Mouse (Mus musculus): Measurements from ENCODE around the gene Glrx5. TPM values are rescaled to one million over a fixed set of nuclear protein-coding genes. Genes with fewer than 3 reads are reported as not detected.

Glrx5 gene
- total RNA-seq, 1 experiment from 2014 or later, result 26.5 TPM

DNA sequence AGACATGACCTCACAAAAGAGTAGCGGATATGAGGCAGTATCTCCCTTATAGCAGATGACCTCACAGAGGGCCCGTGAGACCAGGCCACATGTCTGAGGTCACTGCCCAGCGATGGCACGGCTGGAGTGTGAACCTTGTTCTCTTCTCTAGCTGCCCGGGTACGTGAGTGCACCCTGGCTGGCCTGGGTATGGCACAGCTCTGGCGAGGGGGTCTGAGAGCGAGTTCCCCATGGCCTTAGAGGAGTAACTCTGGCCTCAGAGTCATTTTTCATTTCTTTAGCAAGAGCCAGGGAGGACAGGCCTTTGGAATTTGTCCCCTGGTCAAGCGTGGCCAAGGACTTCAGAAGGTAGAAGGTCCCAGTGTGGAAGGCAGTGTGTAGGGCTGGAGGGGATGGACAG, 12.3 kb downstream of the Glrx5 start:
- no peak for ATAC-seq (replicated peaks in 1 of 2; ENCODE audit: insufficient read depth in 1 of 2, low FRiP score in 2 of 2, low TSS enrichment in 1 of 2, low read depth in 1 of 2, poor library complexity in 2 of 2, severe bottlenecking in 2 of 2)

DNA sequence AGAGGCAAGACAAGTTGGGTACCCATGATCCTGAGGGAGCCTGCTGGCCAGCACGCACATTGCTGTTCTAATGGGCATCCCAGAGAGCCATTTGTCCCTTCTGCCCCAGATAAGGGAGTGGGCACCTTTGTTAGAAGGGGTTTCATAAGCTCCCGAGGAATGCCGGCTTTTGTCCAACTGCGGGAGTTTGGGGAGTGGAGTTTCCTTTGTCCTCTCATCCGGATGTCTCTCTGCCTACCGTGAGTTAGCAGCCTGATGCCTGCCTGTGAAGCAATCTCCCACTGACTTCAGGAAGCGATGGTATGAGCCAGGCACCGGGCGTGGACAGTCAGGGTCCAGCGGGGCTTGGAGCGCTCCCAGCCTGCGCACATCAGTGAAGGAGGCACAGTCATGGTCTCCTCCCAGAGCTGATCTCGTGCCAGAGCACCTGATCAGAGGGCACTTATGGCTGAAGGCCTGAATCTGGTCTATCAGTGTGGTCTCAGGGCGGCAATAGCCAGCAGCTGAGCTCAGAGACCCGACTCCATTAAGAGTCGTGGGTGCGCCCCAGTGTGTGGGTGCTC, 15.9 kb downstream of the Glrx5 start:
- no peak for ATAC-seq (replicated peaks in 1 of 2; ENCODE audit: insufficient read depth in 1 of 2, low FRiP score in 2 of 2, low TSS enrichment in 1 of 2, low read depth in 1 of 2, poor library complexity in 2 of 2, severe bottlenecking in 2 of 2)

DNA sequence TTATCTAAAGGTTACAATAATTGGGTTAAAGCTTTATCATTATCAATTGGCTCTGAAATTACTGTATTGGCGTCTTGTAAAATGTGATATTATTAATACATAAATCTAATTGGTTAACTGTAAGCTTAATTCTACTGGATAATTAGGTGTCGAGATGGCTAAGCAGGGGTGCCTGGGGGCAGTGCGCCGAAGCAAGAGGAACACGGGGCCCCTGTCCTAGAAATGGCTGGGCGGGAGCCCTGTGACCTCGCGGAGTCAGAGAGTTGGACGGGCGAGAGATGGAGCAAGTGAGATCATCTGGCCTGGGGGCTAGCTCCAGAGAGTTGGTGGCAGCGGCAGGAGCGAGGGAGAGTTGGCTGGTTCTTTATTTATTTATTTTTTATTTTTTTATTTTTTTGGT, 17.3 kb downstream of the Glrx5 start:
- ATAC-seq (replicated peaks in 1 of 2; ENCODE audit: insufficient read depth in 1 of 2, low FRiP score in 2 of 2, low TSS enrichment in 1 of 2, low read depth in 1 of 2, poor library complexity in 2 of 2, severe bottlenecking in 2 of 2), result no peak

DNA sequence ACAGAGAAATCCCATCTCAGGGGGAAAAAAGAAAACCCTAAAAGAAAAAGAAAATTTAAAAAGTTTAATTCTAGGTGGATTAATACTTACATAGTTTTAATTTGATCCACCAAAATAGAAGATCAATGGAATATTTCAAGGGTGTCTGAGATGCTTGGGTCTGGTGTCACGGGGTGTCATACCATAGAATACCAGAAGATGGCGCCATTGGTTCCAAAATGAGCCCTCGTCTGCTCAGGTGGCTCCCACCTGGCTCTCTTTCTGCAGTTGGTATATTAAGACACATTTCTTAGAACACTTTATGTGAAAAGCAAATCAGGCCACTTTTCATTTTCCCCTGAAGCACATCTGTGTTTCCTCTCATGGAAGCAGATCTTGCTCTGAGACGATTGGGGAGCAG, 18.4 kb downstream of the Glrx5 start:
- peak; percentile 56 to 68; a peak in 3 of 4 replicates for ATAC-seq (replicated peaks in 1 of 2; ENCODE audit: insufficient read depth in 1 of 2, low FRiP score in 2 of 2, low TSS enrichment in 1 of 2, low read depth in 1 of 2, poor library complexity in 2 of 2, severe bottlenecking in 2 of 2)

DNA sequence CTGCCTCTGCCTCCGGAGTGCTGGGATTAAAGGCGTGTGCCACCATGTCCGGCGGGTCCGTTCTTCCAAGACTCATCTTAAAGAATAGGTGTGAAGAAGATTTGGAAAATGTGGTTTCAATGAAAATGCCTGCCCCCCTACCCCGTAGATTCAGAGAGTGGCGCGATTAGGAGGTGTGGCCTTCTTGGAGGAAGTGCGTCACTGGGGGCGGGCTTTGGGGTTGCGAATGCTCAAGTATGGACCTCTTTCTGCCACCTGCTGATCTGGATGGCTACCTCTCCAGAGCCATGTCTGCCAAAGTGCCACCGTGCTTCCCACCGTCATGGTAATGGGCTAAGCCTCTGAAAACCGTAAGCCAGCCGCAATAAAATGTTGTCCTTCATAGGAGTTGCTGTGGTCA, 21.6 kb downstream of the Glrx5 start:
- no peak for ATAC-seq (replicated peaks in 1 of 2; ENCODE audit: insufficient read depth in 1 of 2, low FRiP score in 2 of 2, low TSS enrichment in 1 of 2, low read depth in 1 of 2, poor library complexity in 2 of 2, severe bottlenecking in 2 of 2)

DNA sequence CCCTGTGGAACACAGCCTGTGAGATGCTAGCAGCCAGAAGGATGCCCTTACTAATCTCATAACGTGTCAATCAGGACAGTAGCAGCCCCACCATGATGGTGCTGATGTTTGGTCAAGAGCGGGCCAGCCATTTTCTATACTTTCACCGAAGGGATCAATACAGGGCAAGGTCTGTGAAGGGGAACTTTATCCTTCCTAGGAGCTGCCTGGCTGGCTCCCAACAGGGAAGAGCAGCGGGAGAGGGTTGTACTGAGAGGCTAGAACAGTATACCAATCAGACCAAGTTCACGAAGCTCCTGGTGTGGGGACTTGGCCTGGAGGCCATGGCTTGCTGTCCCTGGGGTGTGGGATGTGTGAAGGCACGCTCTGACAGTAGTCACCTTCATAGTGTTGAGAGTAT, 22.8 kb downstream of the Glrx5 start:
- ATAC-seq (replicated peaks in 1 of 2; ENCODE audit: insufficient read depth in 1 of 2, low FRiP score in 2 of 2, low TSS enrichment in 1 of 2, low read depth in 1 of 2, poor library complexity in 2 of 2, severe bottlenecking in 2 of 2), result no peak

DNA sequence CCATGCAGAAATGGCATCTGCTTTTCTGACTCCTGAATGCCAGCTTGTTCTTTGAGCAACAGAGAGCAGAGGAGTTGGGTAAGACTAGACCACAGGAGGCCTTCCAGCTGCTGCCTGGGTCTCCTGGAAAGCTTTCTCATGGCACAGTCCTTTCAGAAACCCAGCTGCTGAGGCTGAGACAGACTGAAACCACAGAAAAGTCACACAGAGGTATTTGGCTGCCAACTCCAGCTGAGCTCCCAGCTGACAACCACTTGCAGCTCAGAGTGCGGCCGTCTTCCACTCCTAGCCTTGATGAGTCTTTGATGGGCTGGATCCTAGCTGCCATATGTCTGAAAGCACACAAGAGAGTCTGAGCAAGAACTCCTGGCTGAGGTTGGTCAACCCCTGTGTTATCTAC, 27.5 kb downstream of the Glrx5 start:
- ATAC-seq (replicated peaks in 1 of 2; ENCODE audit: insufficient read depth in 1 of 2, low FRiP score in 2 of 2, low TSS enrichment in 1 of 2, low read depth in 1 of 2, poor library complexity in 2 of 2, severe bottlenecking in 2 of 2), result no peak

DNA sequence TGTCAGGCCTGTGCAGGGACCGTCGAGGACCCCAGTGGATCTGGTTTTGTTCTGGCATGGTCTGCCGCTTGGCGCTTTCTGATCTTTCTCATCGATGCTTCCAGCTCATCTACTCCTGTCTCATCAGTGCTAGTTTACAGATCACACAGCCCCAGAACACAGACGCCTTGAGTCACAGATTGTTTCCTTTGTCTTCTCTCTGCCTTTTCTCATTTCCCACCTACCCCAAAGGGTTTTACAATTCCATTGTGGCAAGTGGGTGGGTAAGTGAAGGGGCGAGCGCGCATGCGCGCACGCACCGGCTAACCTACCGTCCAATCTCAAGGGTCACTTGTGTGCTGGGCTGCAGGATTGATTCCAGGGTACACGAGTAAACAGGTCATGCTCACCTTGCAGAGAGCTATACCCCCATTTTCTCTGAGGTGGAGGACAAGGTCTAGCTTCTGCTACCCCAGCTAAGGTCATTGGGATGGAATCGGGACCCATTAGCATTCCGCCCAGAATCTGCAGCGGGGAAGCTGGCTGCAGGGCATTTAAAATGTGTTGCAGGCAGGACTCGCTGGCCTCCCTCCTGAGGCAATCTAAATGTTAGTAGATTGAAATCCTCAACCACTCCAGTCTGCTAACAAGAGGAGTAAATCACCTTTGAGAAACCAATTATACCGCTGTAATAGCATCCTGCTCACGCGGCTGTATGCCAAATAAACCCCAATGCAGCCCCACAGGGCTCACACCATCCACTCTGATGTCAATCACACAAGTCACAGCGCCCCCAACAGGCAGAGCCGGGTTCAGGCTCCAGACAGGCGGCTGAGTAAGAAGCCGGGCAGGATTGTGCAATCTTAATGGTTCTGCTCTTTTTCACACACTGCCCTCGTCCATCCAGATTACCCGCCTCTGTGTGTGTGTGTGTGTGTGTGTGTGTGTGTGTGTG, 31.0 kb downstream of the Glrx5 start:
- no peak for ATAC-seq (replicated peaks in 1 of 2; ENCODE audit: insufficient read depth in 1 of 2, low FRiP score in 2 of 2, low TSS enrichment in 1 of 2, low read depth in 1 of 2, poor library complexity in 2 of 2, severe bottlenecking in 2 of 2)

DNA sequence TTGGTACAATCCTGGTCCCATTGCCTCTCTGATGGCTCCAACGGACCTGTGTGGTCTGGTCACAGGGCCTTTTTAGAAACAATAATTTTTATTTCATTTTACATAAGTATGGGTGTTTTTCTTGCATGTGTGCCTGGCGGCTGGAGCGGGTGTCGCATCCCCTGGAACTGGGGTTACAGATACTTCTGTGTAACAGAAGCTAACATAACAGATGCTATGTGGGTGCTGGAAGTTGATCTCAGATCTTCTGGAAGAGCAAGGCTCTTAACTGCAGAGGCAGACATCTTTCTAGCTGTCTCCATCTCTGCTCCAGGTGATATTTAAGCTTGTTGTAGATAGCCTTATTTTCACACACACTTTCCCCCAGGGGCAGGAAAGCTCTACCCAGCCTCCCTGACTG, 31.7 kb downstream of the Glrx5 start:
- no peak for ATAC-seq (replicated peaks in 1 of 2; ENCODE audit: insufficient read depth in 1 of 2, low FRiP score in 2 of 2, low TSS enrichment in 1 of 2, low read depth in 1 of 2, poor library complexity in 2 of 2, severe bottlenecking in 2 of 2)

DNA sequence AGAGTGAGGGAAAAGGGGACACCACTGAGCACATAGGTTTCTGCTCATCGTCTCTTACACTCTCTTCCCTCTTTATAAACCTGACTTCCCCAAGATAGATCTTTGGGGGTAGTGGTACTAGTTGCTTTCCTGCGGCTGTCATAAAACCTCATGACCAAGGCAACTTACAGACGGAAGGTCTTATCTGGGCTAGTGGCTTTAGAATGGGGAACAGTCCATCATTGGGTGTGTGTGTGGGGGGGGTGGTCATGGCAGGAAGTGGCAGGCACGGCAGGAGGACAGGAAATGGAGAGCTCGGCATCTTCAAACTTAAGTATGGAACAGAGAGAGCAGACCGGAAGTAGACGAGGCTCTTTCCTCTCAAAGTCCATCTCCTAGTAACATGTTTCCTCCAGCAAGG, 32.6 kb downstream of the Glrx5 start:
- ATAC-seq (replicated peaks in 1 of 2; ENCODE audit: insufficient read depth in 1 of 2, low FRiP score in 2 of 2, low TSS enrichment in 1 of 2, low read depth in 1 of 2, poor library complexity in 2 of 2, severe bottlenecking in 2 of 2), result no peak

DNA sequence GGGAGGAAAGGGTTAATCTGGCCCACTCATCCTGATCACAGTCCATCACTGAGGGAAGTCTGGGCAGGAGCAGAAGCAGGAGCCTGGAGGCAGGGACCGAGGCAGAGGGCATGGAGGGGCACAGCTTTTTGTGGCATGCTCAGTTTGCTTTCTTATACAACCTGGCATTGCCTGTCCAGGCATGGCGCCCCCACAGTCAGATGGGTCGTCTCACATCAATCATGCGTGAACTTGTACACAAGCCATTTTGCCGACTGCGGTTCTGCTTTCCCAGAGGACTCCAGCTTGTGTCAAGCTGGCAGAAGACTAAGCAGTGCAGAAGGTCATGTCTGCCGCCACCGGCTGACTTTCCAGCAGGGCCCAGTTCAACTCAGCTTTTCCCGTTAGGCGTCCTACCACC, 34.0 kb downstream of the Glrx5 start:
- no peak for ATAC-seq (replicated peaks in 1 of 2; ENCODE audit: insufficient read depth in 1 of 2, low FRiP score in 2 of 2, low TSS enrichment in 1 of 2, low read depth in 1 of 2, poor library complexity in 2 of 2, severe bottlenecking in 2 of 2)

DNA sequence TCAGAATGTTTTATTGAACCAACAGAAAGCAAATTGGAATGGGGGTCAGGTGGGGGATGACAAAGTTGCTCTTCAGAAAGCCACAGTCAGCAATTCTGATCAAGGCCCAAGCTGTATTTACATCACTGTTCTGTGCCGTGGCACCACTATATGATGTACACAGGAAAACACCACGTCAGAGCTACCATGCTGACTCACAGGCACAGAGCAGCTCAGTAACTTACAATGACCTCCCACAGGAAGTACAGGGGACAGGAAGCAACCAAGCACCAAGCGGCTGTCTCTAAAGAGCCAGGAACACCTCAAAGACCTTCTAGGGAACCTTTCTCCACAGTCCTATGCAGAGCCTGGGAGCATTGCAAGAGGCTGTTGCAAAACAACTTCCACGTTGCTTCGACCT, 36.4 kb downstream of the Glrx5 start:
- ATAC-seq (replicated peaks in 1 of 2; ENCODE audit: insufficient read depth in 1 of 2, low FRiP score in 2 of 2, low TSS enrichment in 1 of 2, low read depth in 1 of 2, poor library complexity in 2 of 2, severe bottlenecking in 2 of 2), result peak; percentile 83 to 93

DNA sequence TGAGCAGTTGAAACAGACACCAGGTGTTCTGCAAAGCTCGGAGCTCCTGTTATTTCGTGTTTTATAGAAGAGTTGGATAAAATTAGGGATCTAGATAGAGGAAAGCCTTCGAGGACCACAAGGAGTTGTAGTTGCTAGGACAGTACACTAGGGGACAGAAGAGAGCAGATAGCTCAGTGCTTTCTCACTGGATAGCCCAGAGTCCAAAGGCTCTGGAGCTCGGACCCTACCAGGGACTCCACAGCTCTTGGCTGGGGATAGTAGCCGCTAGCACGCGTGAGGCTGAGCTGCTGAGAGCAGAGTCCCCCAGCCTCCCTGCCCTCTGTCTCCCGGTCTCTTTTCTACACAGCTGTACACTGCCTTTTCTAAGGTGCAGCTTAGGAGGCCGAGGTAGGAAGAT, 41.2 kb downstream of the Glrx5 start:
- peak in 1 of 2 experiments; percentile 55; a peak in 2 of 4 replicates for ATAC-seq (replicated peaks in 1 of 2; ENCODE audit: insufficient read depth in 1 of 2, low FRiP score in 2 of 2, low TSS enrichment in 1 of 2, low read depth in 1 of 2, poor library complexity in 2 of 2, severe bottlenecking in 2 of 2)

DNA sequence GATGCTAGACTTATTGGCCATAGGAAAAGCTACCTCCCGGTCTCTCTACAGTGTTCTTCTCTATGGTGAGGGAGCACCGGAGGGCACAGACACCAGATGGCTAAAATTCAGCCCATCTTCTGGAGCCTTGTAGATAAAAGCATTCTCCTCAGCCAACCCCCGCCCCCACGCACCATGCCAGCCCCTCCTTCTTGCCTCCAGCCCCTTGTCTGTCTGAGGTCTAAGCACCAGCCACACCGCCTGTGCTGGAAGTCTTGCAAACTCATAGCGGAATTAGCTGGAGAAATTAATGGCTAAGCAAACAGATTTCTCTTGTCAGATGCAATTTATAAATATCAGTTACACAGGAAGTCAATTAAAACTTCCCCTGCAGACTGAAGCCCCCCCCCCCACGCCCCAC, 43.0 kb downstream of the Glrx5 start:
- no peak for ATAC-seq (replicated peaks in 1 of 2; ENCODE audit: insufficient read depth in 1 of 2, low FRiP score in 2 of 2, low TSS enrichment in 1 of 2, low read depth in 1 of 2, poor library complexity in 2 of 2, severe bottlenecking in 2 of 2)

DNA sequence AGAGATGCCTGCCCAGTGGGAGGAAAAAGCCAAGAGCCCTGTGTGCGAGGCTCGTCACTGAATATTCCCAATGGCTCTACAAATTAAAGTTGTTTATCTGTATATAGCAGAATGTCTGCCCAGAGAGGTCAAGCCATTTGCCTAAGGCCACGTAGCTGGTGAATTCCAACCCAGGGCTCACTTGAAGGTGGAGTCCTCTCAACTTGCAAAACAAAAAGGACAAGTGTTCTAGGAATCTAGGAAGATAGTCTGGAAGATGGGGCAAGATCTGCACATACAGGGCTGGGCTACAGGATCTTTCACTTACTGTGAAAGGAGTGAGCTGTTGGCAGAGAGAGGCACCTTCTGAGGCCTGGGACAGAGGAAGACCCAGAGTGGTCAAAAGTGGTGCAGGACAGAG, 44.0 kb downstream of the Glrx5 start:
- no peak for ATAC-seq (replicated peaks in 1 of 2; ENCODE audit: insufficient read depth in 1 of 2, low FRiP score in 2 of 2, low TSS enrichment in 1 of 2, low read depth in 1 of 2, poor library complexity in 2 of 2, severe bottlenecking in 2 of 2)

DNA sequence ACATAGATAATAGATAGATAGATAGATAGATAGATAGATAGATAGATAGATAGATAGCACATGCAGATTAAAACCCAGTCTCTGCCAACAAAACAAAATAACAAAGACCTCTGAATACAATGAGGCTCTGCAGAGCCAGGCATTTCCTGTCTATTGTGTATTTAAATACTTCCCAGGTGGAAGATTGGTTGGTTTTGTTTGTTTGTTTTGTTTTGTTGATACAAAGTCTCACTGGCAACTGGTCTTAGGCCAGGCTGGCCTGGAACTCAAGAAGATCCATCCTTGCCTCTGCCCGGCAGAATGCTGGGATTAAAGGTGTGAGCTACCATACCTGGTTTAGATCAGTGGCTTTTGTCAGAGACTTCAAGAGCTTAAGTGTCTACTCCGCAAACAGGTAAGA, 44.7 kb downstream of the Glrx5 start:
- no peak for ATAC-seq (replicated peaks in 1 of 2; ENCODE audit: insufficient read depth in 1 of 2, low FRiP score in 2 of 2, low TSS enrichment in 1 of 2, low read depth in 1 of 2, poor library complexity in 2 of 2, severe bottlenecking in 2 of 2)

DNA sequence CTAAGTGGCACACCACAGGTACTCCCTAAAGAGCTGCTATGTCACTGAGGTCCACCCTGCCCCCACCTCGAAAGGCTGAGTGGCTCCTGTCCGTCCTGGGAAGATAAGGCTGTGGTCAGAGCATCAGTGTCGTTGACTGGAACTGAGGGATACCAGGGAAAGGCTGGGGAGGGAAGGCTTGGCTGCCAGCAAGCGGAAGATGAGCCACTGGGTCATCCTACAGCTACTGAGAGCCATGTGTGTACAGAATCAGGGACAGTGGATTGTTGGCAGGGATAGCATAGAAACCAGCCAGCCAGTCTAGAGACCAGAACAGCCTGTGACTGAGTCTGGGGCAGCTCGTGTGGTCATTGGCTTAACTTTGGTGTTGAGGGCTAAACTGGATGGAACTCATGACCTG, 51.7 kb downstream of the Glrx5 start:
- no peak for ATAC-seq (replicated peaks in 1 of 2; ENCODE audit: insufficient read depth in 1 of 2, low FRiP score in 2 of 2, low TSS enrichment in 1 of 2, low read depth in 1 of 2, poor library complexity in 2 of 2, severe bottlenecking in 2 of 2)

DNA sequence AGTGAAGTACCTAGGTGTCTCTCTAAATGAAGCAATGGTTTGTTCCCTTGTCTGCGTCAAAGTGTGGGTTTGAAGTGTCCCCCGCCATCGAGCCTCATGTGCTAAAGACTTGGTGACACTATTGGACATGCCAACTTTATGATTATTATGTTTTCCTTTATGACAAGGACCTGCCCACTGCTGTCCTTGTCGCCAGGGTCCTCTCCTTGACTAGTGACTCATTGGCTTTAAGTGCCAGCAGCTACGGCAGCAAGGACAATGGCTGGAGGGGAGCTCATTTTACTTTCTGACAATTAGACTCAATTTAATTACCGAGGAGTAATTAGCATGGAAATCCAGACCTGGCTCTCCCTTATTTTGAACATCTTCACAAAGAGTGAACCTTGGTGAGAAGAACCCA, 52.3 kb downstream of the Glrx5 start:
- ATAC-seq (replicated peaks in 1 of 2; ENCODE audit: insufficient read depth in 1 of 2, low FRiP score in 2 of 2, low TSS enrichment in 1 of 2, low read depth in 1 of 2, poor library complexity in 2 of 2, severe bottlenecking in 2 of 2), result no peak

DNA sequence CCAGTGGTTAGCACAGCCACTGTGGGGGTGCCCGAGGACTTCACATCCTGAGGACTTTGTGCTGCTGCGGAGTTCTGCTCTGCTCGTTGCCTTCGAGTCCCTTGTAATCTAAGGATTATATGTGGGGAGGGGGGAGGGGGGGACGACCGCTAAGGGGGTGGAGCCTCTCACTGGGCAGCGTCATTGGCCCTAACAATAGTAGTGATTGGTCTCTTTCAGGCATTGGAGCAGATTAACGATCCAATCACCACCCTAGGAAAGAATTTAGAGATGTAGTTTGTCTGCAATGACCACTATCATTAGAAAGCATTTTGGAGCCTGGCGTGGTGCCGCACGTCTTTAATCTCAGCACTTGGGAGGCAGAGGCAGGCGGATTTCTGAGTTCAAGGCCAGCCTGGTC, 52.8 kb downstream of the Glrx5 start:
- ATAC-seq (replicated peaks in 1 of 2; ENCODE audit: insufficient read depth in 1 of 2, low FRiP score in 2 of 2, low TSS enrichment in 1 of 2, low read depth in 1 of 2, poor library complexity in 2 of 2, severe bottlenecking in 2 of 2), result no peak

Measured in hematopoietic stem cell, adult 5-6 weeks (primary cell).